Mouse (Mus musculus) left cerebral cortex, adult 6 months (tissue): ENCODE measurements around the gene Cd84. TPM values are rescaled to one million over a fixed set of nuclear protein-coding genes. Genes with fewer than 3 reads are reported as not detected.

Experiments
- long read RNA-seq, 2 experiments: library from polyadenylated mRNA; unstranded; transcript quantifications; one replicate each; pipeline ENCODE4 v2.0.0; 2019 to 2020
- polyA plus RNA-seq: library from polyadenylated mRNA; unstranded; fragments of <200 nt; fragmentation: Nextera tagmentation; gene quantifications from 2 replicates; pipeline ENCODE4 v1.2.3, GENCODE M21; 2021

Gene Cd84
- polyA plus RNA-seq = 2.1 and 2.4 TPM in 2 replicates
- long read RNA-seq, experiment 1, partial matches to known transcripts = 7 of 10 reads
- long read RNA-seq, experiment 1, other reads (novel, unspliced or antisense) = 1 of 10 reads
- long read RNA-seq, experiment 2, partial matches to known transcripts = 3 of 5 reads
- long read RNA-seq, experiment 2, other reads (novel, unspliced or antisense) = 1 of 5 reads

GRCm38 (mm10) chr1:171839488-171839887 is at the start of gene Cd84:
Gene Cd84, plus strand, starts transcription at chr1:171839697.

GRCm38 (mm10) chr1:171895364-171895763 is 55.9 kb downstream of the Cd84 start, which contains the start of gene Gm10521:
Gene Gm10521, plus strand, starts transcription at chr1:171895664.

GRCm38 (mm10) chr1:171917305-171918039 is 78.0 kb downstream of the Cd84 start, which contains the start of gene Slamf6:
Gene Slamf6, plus strand, starts transcription at chr1:171917515.

Other genes with a start within 250 kb of the Cd84 start
- 0.10 and 0.15 TPM in 2 replicates for gene Ly9, start 232.3 kb upstream of the Cd84 start, polyA plus RNA-seq
- 0.11 TPM in 1 of 2 replicates, not detected in the other for gene Slamf7, start 186.7 kb upstream of the Cd84 start, polyA plus RNA-seq
- gene Cd48, start 157.7 kb upstream of the Cd84 start, polyA plus RNA-seq = 2.1 and 2.4 TPM in 2 replicates
- 0.11 and 0.39 TPM in 2 replicates for gene Slamf1, start 72.6 kb upstream of the Cd84 start, polyA plus RNA-seq
- gene Gm10521, start 56.0 kb downstream of the Cd84 start, polyA plus RNA-seq = not detected in 2 replicates
- gene Slamf6, start 77.8 kb downstream of the Cd84 start, polyA plus RNA-seq = 0.21 and 0.29 TPM in 2 replicates
- 7.4 and 9.8 TPM in 2 replicates for gene Vangl2, start 188.7 kb downstream of the Cd84 start, polyA plus RNA-seq
- gene Nhlh1, start 217.9 kb downstream of the Cd84 start, polyA plus RNA-seq = 0.28 and 0.29 TPM in 2 replicates
- gene Copa, start 242.8 kb downstream of the Cd84 start, polyA plus RNA-seq = 79.3 and 98.3 TPM in 2 replicates
- 34.1 and 40.6 TPM in 2 replicates for gene Ncstn, start 243.1 kb downstream of the Cd84 start, polyA plus RNA-seq